Mouse (Mus musculus) MEL (cell line): ENCODE measurements around the gene Csnk2b.

ENCODE experiments used
- CHD2 ChIP-seq: IDR thresholded peaks from 2 replicates; pipeline ENCODE4 v1.6.1; 2011; ENCODE audit warnings: low read length, improper control_type of control experiment
- CTCF ChIP-seq, 3 experiments: IDR thresholded peaks in 2 of 3; conservative IDR thresholded peaks in 1 of 3; 2 replicates each; pipeline ENCODE4 v1.5.1; 2011 to 2012; ENCODE audit warnings: low read length in 3 of 3, low read depth in 2 of 3, mild to moderate bottlenecking in 2 of 3, improper control_type of control experiment in 1 of 3, inconsistent platforms in 1 of 3, mixed read lengths in 1 of 3, moderate library complexity in 1 of 3; ENCODE audit not compliant: control insufficient read depth in 1 of 3, insufficient read depth in 1 of 3, poor library complexity in 1 of 3, severe bottlenecking in 1 of 3
- E2F4 ChIP-seq: IDR thresholded peaks from 2 replicates; pipeline ENCODE4 v1.6.1; 2011; ENCODE audit warnings: low read depth, low read length, improper control_type of control experiment, borderline replicate concordance
- EP300 ChIP-seq, 2 experiments: IDR thresholded peaks; 2 replicates each; pipeline ENCODE4 v1.6.1; 2011; ENCODE audit warnings: improper control_type of control experiment in 2 of 2, low read length in 2 of 2, low read depth in 1 of 2, mild to moderate bottlenecking in 1 of 2
- POLR2A ChIP-seq, 2 experiments: IDR thresholded peaks; 2 replicates each; pipeline ENCODE4 v1.6.1; 2011 to 2012; ENCODE audit warnings: low read length in 2 of 2, mild to moderate bottlenecking in 2 of 2, control low read depth in 1 of 2, improper control_type of control experiment in 1 of 2, low read depth in 1 of 2, moderate library complexity in 1 of 2; ENCODE audit not compliant: control insufficient read depth in 1 of 2, insufficient read depth in 1 of 2, poor library complexity in 1 of 2
- POLR2AphosphoS5 ChIP-seq: IDR thresholded peaks from 2 replicates; pipeline ENCODE4 v1.6.1; 2012; ENCODE audit warnings: low read depth, borderline replicate concordance, mild to moderate bottlenecking, inconsistent platforms, low read length, moderate library complexity, mixed read lengths
- TCF12 ChIP-seq: IDR thresholded peaks from 2 replicates; pipeline ENCODE4 v1.6.1; 2014; ENCODE audit warnings: low read depth, mild to moderate bottlenecking, inconsistent platforms, low read length, improper control_type of control experiment, moderate library complexity
- ZKSCAN1 ChIP-seq: IDR thresholded peaks from 2 replicates; pipeline ENCODE4 v1.6.1; 2012; ENCODE audit warnings: low read depth, mild to moderate bottlenecking, inconsistent platforms, low read length, improper control_type of control experiment, moderate library complexity

GRCm38 (mm10) chr17:35159638-35160037 is 37.8 kb upstream of the Csnk2b start:
- TF ChIP-seq CTCF (IDR thresholded peaks at IDR 0.05 in 2 of 3, conservative IDR thresholded peaks at IDR 0.05 in 1 of 3; ENCODE audit: control insufficient read depth in 1 of 3, insufficient read depth in 1 of 3, low read depth in 2 of 3, low read length in 3 of 3, poor library complexity in 1 of 3, severe bottlenecking in 1 of 3) (no peak), EP300 (IDR thresholded peaks at IDR 0.05; ENCODE audit: low read depth in 1 of 2, low read length in 2 of 2) (no peak), POLR2A (IDR thresholded peaks at IDR 0.05; ENCODE audit: control insufficient read depth in 1 of 2, insufficient read depth in 1 of 2, low read depth in 1 of 2, low read length in 2 of 2, poor library complexity in 1 of 2) (no peak), TCF12 (no peak), ZKSCAN1 (no peak), POLR2AphosphoS5 (no peak), E2F4 (no peak), CHD2 (no peak)
